25 mouse cellular contexts compared by ENCODE assay signal in genomic region chr12:9657199-9657766, GRCm38 (mm10).
DNase-seq lines count a peak whose midpoint lies in the region; ATAC-seq and TF ChIP-seq lines count a peak whose summit lies in the region.
"Had no signal": no experiment of that assay in that cellular context is flagged by ENCODE, and none has a peak within 500 bp of the region (broad histone marks: within the 10 kb centered on the region; RNA-seq: fewer than 3 reads in every experiment).

No protein-coding gene starts in this region.

- H3K9ac ChIP-seq in heart, embryonic 14.5 days (ENCODE audit: low read length), result no peak overlapping the region
- H3K9ac ChIP-seq in kidney, embryonic 15.5 days, result no peak overlapping the region
- no peak overlapping the region for H3K9ac ChIP-seq in stomach, embryonic 14.5 days (replicated peaks; ENCODE audit: low read depth, low read length)
- H3K9ac ChIP-seq in stomach, postnatal 0 days (ENCODE audit: low read length), result no peak overlapping the region
- H3K9ac ChIP-seq: embryonic facial prominence, embryonic 13.5 days; forebrain, embryonic 12.5 days; hindbrain, embryonic 14.5 days; liver, embryonic 15.5 days; midbrain, embryonic 12.5 days; neural tube, embryonic 15.5 days had no signal

- ATAC-seq in heart, embryonic 14.5 days (ENCODE audit: insufficient number of reproducible peaks, insufficient read depth, low FRiP score, low read depth), result no peak
- peak; percentile 54 for ATAC-seq in kidney, embryonic 15.5 days (replicated peaks; ENCODE audit: low FRiP score)
- ATAC-seq in stomach, embryonic 14.5 days (ENCODE audit: insufficient number of reproducible peaks, insufficient read depth, low FRiP score, low read depth), result no peak
- ATAC-seq in stomach, postnatal 0 days (ENCODE audit: low FRiP score, low TSS enrichment), result no peak
- ATAC-seq: CD4-positive, CD25-positive, alpha-beta regulatory T cell, adult 4 months; intestine, postnatal 0 days had no signal

- no peak overlapping the region for H3K27ac ChIP-seq in heart, embryonic 14.5 days (replicated peaks in 1 of 2; ENCODE audit: control insufficient read depth in 1 of 2, insufficient read depth in 1 of 2, low read depth in 2 of 2, low read length in 2 of 2)
- 0 out of 2 replicates have a peak overlapping the region, but pooled peaks have one; percentile 27 for H3K27ac ChIP-seq in kidney, embryonic 15.5 days
- H3K27ac ChIP-seq in stomach, embryonic 14.5 days (ENCODE audit: low read length), result no peak overlapping the region
- no peak overlapping the region for H3K27ac ChIP-seq in stomach, postnatal 0 days (replicated peaks)
- H3K27ac ChIP-seq: embryonic facial prominence, embryonic 13.5 days; forebrain, embryonic 12.5 days; hindbrain, embryonic 14.5 days; left cerebral cortex, adult 2 months; limb, embryonic 10.5 days; liver, embryonic 15.5 days; midbrain, embryonic 12.5 days; neural tube, embryonic 15.5 days had no signal

- no peaks in the 10 kb centered on the region for H3K36me3 ChIP-seq in heart, embryonic 14.5 days (ENCODE audit: control insufficient read depth, insufficient read depth, low read length)
- no peaks in the 10 kb centered on the region for H3K36me3 ChIP-seq in kidney, embryonic 15.5 days
- H3K36me3 ChIP-seq in stomach, embryonic 14.5 days (ENCODE audit: control insufficient read depth, insufficient read depth, low read length), result no peaks in the 10 kb centered on the region
- H3K36me3 ChIP-seq in stomach, postnatal 0 days (ENCODE audit: control insufficient read depth, insufficient read depth, low read length), result no peaks in the 10 kb centered on the region
- H3K36me3 ChIP-seq: embryonic facial prominence, embryonic 13.5 days; forebrain, embryonic 12.5 days; limb, embryonic 10.5 days; liver, embryonic 15.5 days; midbrain, embryonic 12.5 days; neural tube, embryonic 15.5 days had no signal

- no peak for TF ChIP-seq CTCF in stomach, postnatal 0 days (IDR thresholded peaks at IDR 0.05; ENCODE audit: low read depth)

- no peaks in the 10 kb centered on the region for H3K27me3 ChIP-seq in heart, embryonic 14.5 days (ENCODE audit: control insufficient read depth, insufficient read depth, low read length)
- H3K27me3 ChIP-seq in kidney, embryonic 15.5 days, result no peaks in the 10 kb centered on the region
- H3K27me3 ChIP-seq in stomach, embryonic 14.5 days (ENCODE audit: control insufficient read depth, insufficient read depth, low read length), result no peaks in the 10 kb centered on the region
- H3K27me3 ChIP-seq in stomach, postnatal 0 days (ENCODE audit: control insufficient read depth, insufficient read depth, low read length), result no peaks in the 10 kb centered on the region
- H3K27me3 ChIP-seq: embryonic facial prominence, embryonic 13.5 days; forebrain, embryonic 12.5 days; liver, embryonic 15.5 days; midbrain, embryonic 12.5 days; neural tube, embryonic 15.5 days had no signal

- no peaks in the 10 kb centered on the region for H3K4me1 ChIP-seq in heart, embryonic 14.5 days (ENCODE audit: control insufficient read depth in 2 of 2, insufficient read depth in 2 of 2, low read length in 2 of 2)
- H3K4me1 ChIP-seq in kidney, embryonic 15.5 days, result peaks cover 15% of the 10 kb centered on the region
- H3K4me1 ChIP-seq in stomach, embryonic 14.5 days (ENCODE audit: control insufficient read depth, insufficient read depth, low read length), result peaks cover 18% of the 10 kb centered on the region
- 0 out of 2 replicates have a peak, but pooled peaks cover 4% of the 10 kb centered on the region for H3K4me1 ChIP-seq in stomach, postnatal 0 days (replicated peaks; ENCODE audit: control insufficient read depth, insufficient read depth)
- H3K4me1 ChIP-seq: embryonic facial prominence, embryonic 13.5 days; forebrain, embryonic 12.5 days; limb, embryonic 10.5 days; liver, embryonic 15.5 days; midbrain, embryonic 12.5 days; neural tube, embryonic 15.5 days had no signal

- 17% methylated on average over 8 of the region's 8 CpGs for WGBS in heart, embryonic 14.5 days
- WGBS in kidney, embryonic 15.5 days, result 10% methylated on average over 8 of the region's 8 CpGs
- 19% methylated on average over 8 of the region's 8 CpGs for WGBS in stomach, embryonic 14.5 days
- 19% methylated on average over 8 of the region's 8 CpGs for WGBS in stomach, postnatal 0 days

- H3K9me3 ChIP-seq in heart, embryonic 14.5 days (ENCODE audit: control insufficient read depth, low read length), result no peaks in the 10 kb centered on the region
- no peaks in the 10 kb centered on the region for H3K9me3 ChIP-seq in kidney, embryonic 15.5 days (replicated peaks)
- no peaks in the 10 kb centered on the region for H3K9me3 ChIP-seq in stomach, embryonic 14.5 days (ENCODE audit: control insufficient read depth, low read depth, low read length)
- H3K9me3 ChIP-seq in stomach, postnatal 0 days (ENCODE audit: control insufficient read depth, low read length), result no peaks in the 10 kb centered on the region
- H3K9me3 ChIP-seq: embryonic facial prominence, embryonic 13.5 days; forebrain, embryonic 12.5 days; limb, embryonic 10.5 days; liver, embryonic 15.5 days; midbrain, embryonic 12.5 days; neural tube, embryonic 15.5 days had no signal

- H3K4me2 ChIP-seq in heart, embryonic 14.5 days (ENCODE audit: low read length), result 0 out of 2 replicates have a peak overlapping the region, but pooled peaks have one; percentile 6
- H3K4me2 ChIP-seq in kidney, embryonic 15.5 days, result peak overlapping the region; percentile 27
- H3K4me2 ChIP-seq in stomach, embryonic 14.5 days (replicated peaks; ENCODE audit: low read depth, low read length), result 0 out of 2 replicates have a peak overlapping the region, but pooled peaks have one; percentile 2
- no peak overlapping the region for H3K4me2 ChIP-seq in stomach, postnatal 0 days (replicated peaks; ENCODE audit: low read depth)
- H3K4me2 ChIP-seq: embryonic facial prominence, embryonic 13.5 days; forebrain, embryonic 12.5 days; hindbrain, embryonic 14.5 days; liver, embryonic 15.5 days; midbrain, embryonic 12.5 days; neural tube, embryonic 15.5 days had no signal

- no peak for DNase-seq in heart, postnatal 36 days
- DNase-seq in kidney, postnatal 25 days, result no peak
- DNase-seq in stomach, postnatal 0 days (ENCODE audit: low spot score), result no peak
- DNase-seq in c-Kit-positive CD71-positive TER-119-positive erythroid progenitor cells, embryonic 14.5 days (ENCODE audit: low spot score), result no peak
- DNase-seq: adrenal gland, postnatal 25 days; cerebellum, adult 9-10 months; gastrocnemius, postnatal 36 days; liver; lung, postnatal 10 days; right cerebral cortex, postnatal 14 days; thymus, postnatal 14 days had no signal

- TF ChIP-seq EP300 in stomach, postnatal 0 days (optimal IDR thresholded peaks at IDR 0.05), result no peak

- H3K4me3 ChIP-seq in heart, embryonic 14.5 days (ENCODE audit: control insufficient read depth in 1 of 2, insufficient read depth in 1 of 2, low read depth in 1 of 2, low read length in 2 of 2), result no peak overlapping the region
- no peak overlapping the region for H3K4me3 ChIP-seq in kidney, embryonic 15.5 days (replicated peaks)
- no peak overlapping the region for H3K4me3 ChIP-seq in stomach, embryonic 14.5 days (ENCODE audit: low read depth, low read length)
- H3K4me3 ChIP-seq in stomach, postnatal 0 days (ENCODE audit: low read depth, low read length), result no peak overlapping the region
- H3K4me3 ChIP-seq: embryonic facial prominence, embryonic 13.5 days; erythroblast, embryonic 14.5 days; forebrain, embryonic 12.5 days; left cerebral cortex, adult 2 months; limb, embryonic 10.5 days; liver, embryonic 15.5 days; midbrain, embryonic 12.5 days; neural tube, embryonic 15.5 days had no signal

- intact Hi-C loops in heart, postnatal 36 days (cut with DNase I), result no loop called here
